Mouse (Mus musculus) ES-E14 (cell line): ENCODE results near the gene Ppil4.

Experiments used
- CHD2 ChIP-seq: IDR thresholded peaks from 2 replicates; pipeline ENCODE4 v1.6.1; 2014; ENCODE audit warnings: mild to moderate bottlenecking, low read depth, low read length, inconsistent platforms
- MAFK ChIP-seq: IDR thresholded peaks from 2 replicates; pipeline ENCODE4 v1.6.1; 2014; ENCODE audit warnings: mild to moderate bottlenecking, low read depth, low read length, inconsistent platforms; ENCODE audit not compliant: insufficient read depth
- ZC3H11A ChIP-seq: IDR thresholded peaks from 2 replicates; pipeline ENCODE4 v1.6.1; 2012; ENCODE audit warnings: low read depth, mild to moderate bottlenecking, inconsistent platforms, low read length, borderline replicate concordance
- ZNF384 ChIP-seq: IDR thresholded peaks from 2 replicates; pipeline ENCODE4 v1.6.1; 2012; ENCODE audit warnings: low read depth, low read length, inconsistent platforms

- TF ChIP-seq ZC3H11A = no peak
- TF ChIP-seq CHD2 = no peak
- TF ChIP-seq ZNF384 = no peak
- TF ChIP-seq MAFK = no peak
These were observed 67.8 kb downstream of the Ppil4 start for GRCm38 (mm10) chr10:7860494-7860893.
